ENCODE assay signal across 20 mouse cellular contexts in genomic region chr6:97200437-97200836, GRCm38 (mm10). TPM values are rescaled to one million over a fixed set of nuclear protein-coding genes. Genes with fewer than 3 reads are reported as not detected.
DNase-seq lines count a peak whose midpoint lies in the region; TF ChIP-seq lines count a peak whose summit lies in the region.
"Had no signal": no experiment of that assay in that cellular context is flagged by ENCODE, and none has a peak within 500 bp of the region (broad histone marks: within the 10 kb centered on the region; RNA-seq: fewer than 3 reads in every experiment).

No protein-coding gene starts in this region.

- no peak overlapping the region for H3K9ac ChIP-seq in heart, adult 2 months (ENCODE audit: low read depth, low read length)
- no peak overlapping the region for H3K9ac ChIP-seq in CH12.LX (ENCODE audit: insufficient read depth, low read depth)
- H3K9ac ChIP-seq: forebrain, embryonic 13.5 days; hindbrain, embryonic 14.5 days had no signal

- no peak; the same call in 1 of the 2 replicates for TF ChIP-seq RAD21 in CH12.LX (IDR thresholded peaks at IDR 0.05; ENCODE audit: low read depth, low read length)

- H3K4me1 ChIP-seq in heart, adult 2 months (ENCODE audit: control insufficient read depth, insufficient read depth, low read length), result peaks cover 4% of the 10 kb centered on the region
- peaks cover 3 to 33% of the 10 kb centered on the region in 2 experiments; a peak in 3 of 4 replicates for H3K4me1 ChIP-seq in CH12.LX (ENCODE audit: control insufficient read depth in 1 of 2, insufficient read depth in 2 of 2)
- H3K4me1 ChIP-seq in E14TG2a.4 (replicated peaks; ENCODE audit: low read depth, low read length), result peaks cover 41% of the 10 kb centered on the region

- H3K9me3 ChIP-seq in CH12.LX (replicated peaks; ENCODE audit: low read length) (no peaks in the 10 kb centered on the region), E14TG2a.4 (ENCODE audit: low read length) (no peaks in the 10 kb centered on the region)
- H3K9me3 ChIP-seq: embryonic facial prominence, embryonic 10.5 days; forebrain, embryonic 13.5 days; heart, embryonic 10.5 days had no signal

- no peak overlapping the region for H3K4me2 ChIP-seq in CH12.LX (ENCODE audit: insufficient read depth, low read depth, poor library complexity, severe bottlenecking)
- H3K4me2 ChIP-seq: forebrain, embryonic 13.5 days; hindbrain, embryonic 14.5 days had no signal

- TF ChIP-seq POLR2A in heart, adult 2 months (IDR thresholded peaks at IDR 0.05; ENCODE audit: insufficient read depth, low read depth, low read length), result no peak
- no peak for TF ChIP-seq POLR2A in CH12.LX (IDR thresholded peaks at IDR 0.05; ENCODE audit: low read depth, low read length)

- TF ChIP-seq EP300 in heart, adult 2 months (IDR thresholded peaks at IDR 0.05; ENCODE audit: insufficient read depth, low read depth, low read length), result no peak
- no peak for TF ChIP-seq EP300 in CH12.LX (IDR thresholded peaks at IDR 0.05; ENCODE audit: low read length)

- in situ Hi-C loops in CH12.LX (cut with MboI; ENCODE audit: low pct_ligation_motif_present, low pct_unique_long_range_greater_than_20kb, low sequenced_read_pairs), result loop anchor here (25.0 kb wide), 1 partner anchor 637 kb away; no protein-coding TSS in a partner anchor

- 67% methylated on average over 3 of the region's 3 CpGs for WGBS in heart, adult 2 months

- peaks cover 9% of the 10 kb centered on the region; the same call in 1 of the 2 replicates for H3K36me3 ChIP-seq in heart, adult 2 months (ENCODE audit: control insufficient read depth, insufficient read depth, low read length)
- H3K36me3 ChIP-seq in CH12.LX (replicated peaks in 1 of 2; ENCODE audit: control insufficient read depth in 1 of 2, insufficient read depth in 1 of 2, low read length in 1 of 2), result peaks cover 29 to 50% of the 10 kb centered on the region in 2 experiments
- peaks cover 61% of the 10 kb centered on the region for H3K36me3 ChIP-seq in E14TG2a.4 (ENCODE audit: insufficient read depth, low read length)

- no peak overlapping the region for H3K27ac ChIP-seq in heart, adult 2 months
- H3K27ac ChIP-seq in left cerebral cortex, adult 2 months, result no peak overlapping the region
- no peak overlapping the region for H3K27ac ChIP-seq in CH12.LX (ENCODE audit: insufficient read depth, low read depth)
- H3K27ac ChIP-seq: embryonic facial prominence, embryonic 10.5 days; forebrain, embryonic 13.5 days; heart, embryonic 10.5 days; hindbrain, embryonic 14.5 days had no signal

- peaks cover 2% of the 10 kb centered on the region; the same call in 1 of the 2 replicates for H3K79me2 ChIP-seq in heart, adult 2 months (replicated peaks; ENCODE audit: control insufficient read depth, insufficient read depth, low read length)
- peaks cover 43% of the 10 kb centered on the region for H3K79me2 ChIP-seq in CH12.LX (replicated peaks; ENCODE audit: control insufficient read depth, extremely low read depth, insufficient read depth, poor library complexity, severe bottlenecking)

- intact Hi-C loops in heart, adult 2 months (cut with DNase I), result no loop called here
- intact Hi-C loops in heart, postnatal 10 days (cut with DNase I), result no loop called here
- intact Hi-C loops in left cerebral cortex, adult 2 months (cut with DNase I), result no loop called here
- intact Hi-C loops in left cerebral cortex, postnatal 36 days (cut with DNase I), result no loop called here

- dilution Hi-C loops in CH12.LX (cut with MboI; ENCODE audit: extremely low pct_ligation_motif_present, extremely low pct_unique_long_range_greater_than_20kb, low sequenced_read_pairs), result no loop called here

- no peak for DNase-seq in heart, adult 2 months
- no peak for DNase-seq in heart, postnatal 10 days
- DNase-seq in left cerebral cortex, adult 2 months (ENCODE audit: extremely low spot score in 1 of 2, low spot score in 2 of 2), result no peak
- DNase-seq in left cerebral cortex, postnatal 36 days (ENCODE audit: low spot score in 2 of 2), result no peak
- no peak for DNase-seq in CH12.LX (ENCODE audit: extremely low read depth)
- no peak for DNase-seq in spleen, postnatal 14 days (ENCODE audit: low spot score in 2 of 2)
- no peak for DNase-seq in embryo, embryonic 10.5 days (ENCODE audit: low spot score)
- DNase-seq: adrenal gland, adult 2 months; adrenal gland, postnatal 25 days; cerebellum, adult 18-20 months; cerebellum, adult 9-11 months; cerebellum, postnatal 36 days; gastrocnemius, postnatal 14 days; heart, postnatal 14 days had no signal

- H3K27me3 ChIP-seq in heart, adult 2 months (ENCODE audit: control insufficient read depth, insufficient read depth, low read length), result no peaks in the 10 kb centered on the region
- H3K27me3 ChIP-seq in CH12.LX (replicated peaks) (no peaks in the 10 kb centered on the region), E14TG2a.4 (ENCODE audit: insufficient read depth, low read length) (no peaks in the 10 kb centered on the region)
- H3K27me3 ChIP-seq: forebrain, embryonic 13.5 days had no signal

- peak; percentile 28 for TF ChIP-seq CTCF in heart, adult 2 months (IDR thresholded peaks at IDR 0.05)
- TF ChIP-seq CTCF in left cerebral cortex, adult 2 months (IDR thresholded peaks at IDR 0.05), result peak; percentile 21
- TF ChIP-seq CTCF in CH12.LX (conservative IDR thresholded peaks at IDR 0.05 in 1 of 2, IDR thresholded peaks at IDR 0.05 in 1 of 2; ENCODE audit: low read depth in 2 of 2, low read length in 2 of 2) (peak in 1 of 2 experiments; percentile 73; a peak in 2 of 4 replicates), E14TG2a.4 (conservative IDR thresholded peaks at IDR 0.05; ENCODE audit: low read length) (peak; percentile 13; the same call in 1 of the 2 replicates)

- H3K4me3 ChIP-seq in heart, adult 2 months, result no peak overlapping the region
- no peak overlapping the region for H3K4me3 ChIP-seq in left cerebral cortex, adult 2 months
- H3K4me3 ChIP-seq in CH12.LX (replicated peaks in 1 of 3; ENCODE audit: low read depth in 2 of 3, low read length in 2 of 3, poor library complexity in 1 of 3) (no peak overlapping the region), E14TG2a.4 (replicated peaks; ENCODE audit: low read length) (no peak overlapping the region)
- H3K4me3 ChIP-seq: embryonic facial prominence, embryonic 10.5 days; forebrain, embryonic 13.5 days; heart, embryonic 10.5 days had no signal

TF ChIP-seq in CH12.LX, 34 proteins besides CTCF, POLR2A, EP300 and RAD21 (continues in another document):
- TF ChIP-seq SIN3A (IDR thresholded peaks at IDR 0.05; ENCODE audit: low read length) (no peak), CHD1 (IDR thresholded peaks at IDR 0.05; ENCODE audit: low read depth, low read length) (no peak), BHLHE40 (IDR thresholded peaks at IDR 0.05; ENCODE audit: low read depth, low read length) (no peak), MAX (IDR thresholded peaks at IDR 0.05; ENCODE audit: low read length) (no peak), HCFC1 (IDR thresholded peaks at IDR 0.05; ENCODE audit: low read depth, low read length) (no peak), MYC (IDR thresholded peaks at IDR 0.05; ENCODE audit: low read depth, low read length) (0 out of 2 replicates have a peak, but pooled peaks have one; percentile 7), SMC3 (IDR thresholded peaks at IDR 0.05; ENCODE audit: low read depth, low read length) (peak; percentile 36), POLR2AphosphoS2 (IDR thresholded peaks at IDR 0.05; ENCODE audit: low read depth, low read length) (no peak), PAX5 (IDR thresholded peaks at IDR 0.05; ENCODE audit: low read length) (no peak), ZC3H11A (IDR thresholded peaks at IDR 0.05; ENCODE audit: low read depth, low read length) (no peak), GABPA (IDR thresholded peaks at IDR 0.05; ENCODE audit: insufficient replicate concordance, low read depth, low read length) (no peak)

RNA-seq across cellular contexts. Expression of gene Uba3, which starts 5.0 kb away (rescaled TPM):
- 10 to 100 TPM; 55.2 to 59.3 TPM for total RNA-seq in heart, adult 2 months (2021)
- polyA plus RNA-seq in heart, adult 2 months (2012; rRNA removed), result 20.0 and 46.9 TPM in 2 replicates
- 10 to 100 TPM; 74.8 to 75.1 TPM for total RNA-seq in heart, postnatal 10 days (2021)
- 10 to 100 TPM; 77.3 to 79.0 TPM for total RNA-seq in left cerebral cortex, adult 2 months (2021)
- total RNA-seq in left cerebral cortex, postnatal 36 days (2021), result 10 to 100 TPM; 64.2 to 72.2 TPM
- 47.3 and 52.7 TPM in 2 replicates for total RNA-seq in CH12.LX (2012; rRNA removed)
- 106 and 120 TPM in 2 replicates for total RNA-seq in CH12.LX (2014; rRNA removed)
- 55.6 and 69.5 TPM in 2 replicates for polyA plus RNA-seq in CH12.LX (2012; ENCODE audit: insufficient read length, low read depth)

RNA-seq across cellular contexts. Expression of gene Arl6ip5, which starts 10.1 kb away (rescaled TPM):
- total RNA-seq in heart, adult 2 months (2021), result 100 to 1,000 TPM; 122 to 138 TPM
- 97.8 and 147 TPM in 2 replicates for polyA plus RNA-seq in heart, adult 2 months (2012; rRNA removed)
- total RNA-seq in heart, postnatal 10 days (2021), result 100 to 1,000 TPM in 1 of 2 experiments, 10 to 100 TPM in 1; 98.4 to 107 TPM
- total RNA-seq in left cerebral cortex, adult 2 months (2021), result 100 to 1,000 TPM; 195 to 205 TPM
- total RNA-seq in left cerebral cortex, postnatal 36 days (2021), result 100 to 1,000 TPM; 194 to 211 TPM
- total RNA-seq in CH12.LX (2012; rRNA removed), result 43.6 and 45.3 TPM in 2 replicates
- 115 and 118 TPM in 2 replicates for total RNA-seq in CH12.LX (2014; rRNA removed)
- polyA plus RNA-seq in CH12.LX (2012; ENCODE audit: insufficient read length, low read depth), result 135 and 146 TPM in 2 replicates

RNA-seq across cellular contexts. Expression of gene Tmf1, which starts 21.5 kb away (rescaled TPM):
- total RNA-seq in heart, adult 2 months (2021), result 10 to 100 TPM; 35.7 to 43.6 TPM
- polyA plus RNA-seq in heart, adult 2 months (2012; rRNA removed), result 2.7 and 4.8 TPM in 2 replicates
- 10 to 100 TPM; 34.3 to 36.3 TPM for total RNA-seq in heart, postnatal 10 days (2021)
- total RNA-seq in left cerebral cortex, adult 2 months (2021), result 10 to 100 TPM; 51.9 to 52.9 TPM
- total RNA-seq in left cerebral cortex, postnatal 36 days (2021), result 10 to 100 TPM; 51.6 to 54.3 TPM
- total RNA-seq in CH12.LX (2012; rRNA removed) (22.3 and 23.5 TPM in 2 replicates), CH12.LX (2014; rRNA removed) (12.7 and 13.7 TPM in 2 replicates)
- polyA plus RNA-seq in CH12.LX (2012; ENCODE audit: insufficient read length, low read depth), result 25.1 and 26.4 TPM in 2 replicates

RNA-seq across cellular contexts. Expression of gene Eogt, which starts 51.5 kb away (rescaled TPM):
- 10 to 100 TPM; 12.5 to 16.1 TPM for total RNA-seq in heart, adult 2 months (2021)
- polyA plus RNA-seq in heart, adult 2 months (2012; rRNA removed), result 8.7 and 13.5 TPM in 2 replicates
- total RNA-seq in heart, postnatal 10 days (2021), result 10 to 100 TPM; 18.6 to 20.9 TPM
- 10 to 100 TPM; 30.2 to 31.2 TPM for total RNA-seq in left cerebral cortex, adult 2 months (2021)
- 10 to 100 TPM; 25.4 to 31.1 TPM for total RNA-seq in left cerebral cortex, postnatal 36 days (2021)
- total RNA-seq in CH12.LX (2012; rRNA removed) (10.9 and 11.4 TPM in 2 replicates), CH12.LX (2014; rRNA removed) (8.0 and 10.1 TPM in 2 replicates)
- 13.4 and 13.9 TPM in 2 replicates for polyA plus RNA-seq in CH12.LX (2012; ENCODE audit: insufficient read length, low read depth)

RNA-seq across cellular contexts. Expression of gene Lmod3, which starts 52.1 kb away (rescaled TPM):
- 10 to 100 TPM; 50.1 to 63.0 TPM for total RNA-seq in heart, adult 2 months (2021)
- 26.3 and 40.0 TPM in 2 replicates for polyA plus RNA-seq in heart, adult 2 months (2012; rRNA removed)
- 10 to 100 TPM; 45.8 to 66.3 TPM for total RNA-seq in heart, postnatal 10 days (2021)
- not detected for total RNA-seq in left cerebral cortex, adult 2 months (2021)
- under 1 TPM in 1 of 2 experiments, not detected in 1; 0.17 TPM for total RNA-seq in left cerebral cortex, postnatal 36 days (2021)
- total RNA-seq in CH12.LX (2012; rRNA removed), result not detected in 2 replicates
- not detected in 2 replicates for total RNA-seq in CH12.LX (2014; rRNA removed)
- polyA plus RNA-seq in CH12.LX (2012; ENCODE audit: insufficient read length, low read depth), result not detected in 2 replicates
- total RNA-seq: adrenal gland, adult 2 months; adrenal gland, postnatal 25 days; hematopoietic stem cell, adult 5-6 weeks had no signal
- polyA plus RNA-seq: adrenal gland, adult 2 months; embryonic facial prominence, embryonic 10.5 days; forebrain, embryonic 13.5 days; hindbrain, embryonic 14.5 days had no signal
